Mouse (Mus musculus) ovary, postnatal 14 days (tissue): Measurements from ENCODE around the gene Slc15a4.

Experiments
- DNase-seq: peaks from one replicate; pipeline ENCODE4 v3.0.0; 2022; ENCODE audit warnings: low spot score

Gene Slc15a4

DNA sequence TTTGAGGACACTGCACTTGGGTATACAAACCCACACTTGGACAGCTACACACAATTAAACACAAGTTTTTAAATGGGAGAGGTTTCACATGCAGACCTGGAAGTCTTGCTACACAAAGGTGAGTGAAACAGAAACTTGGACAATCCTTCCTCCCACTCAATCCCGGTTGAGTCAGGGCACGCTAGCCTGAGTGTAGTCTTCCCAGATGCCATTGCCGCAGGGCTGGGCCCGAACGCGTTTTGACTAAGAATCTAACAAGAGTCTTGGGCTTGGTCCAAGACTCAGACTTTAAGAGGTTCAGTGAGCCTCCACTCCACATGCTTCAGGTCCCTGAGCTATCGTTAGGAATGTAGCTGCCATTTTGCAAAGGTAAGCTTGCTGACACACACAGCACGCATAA, 12.3 kb downstream of the Slc15a4 start:
- no peak for DNase-seq

DNA sequence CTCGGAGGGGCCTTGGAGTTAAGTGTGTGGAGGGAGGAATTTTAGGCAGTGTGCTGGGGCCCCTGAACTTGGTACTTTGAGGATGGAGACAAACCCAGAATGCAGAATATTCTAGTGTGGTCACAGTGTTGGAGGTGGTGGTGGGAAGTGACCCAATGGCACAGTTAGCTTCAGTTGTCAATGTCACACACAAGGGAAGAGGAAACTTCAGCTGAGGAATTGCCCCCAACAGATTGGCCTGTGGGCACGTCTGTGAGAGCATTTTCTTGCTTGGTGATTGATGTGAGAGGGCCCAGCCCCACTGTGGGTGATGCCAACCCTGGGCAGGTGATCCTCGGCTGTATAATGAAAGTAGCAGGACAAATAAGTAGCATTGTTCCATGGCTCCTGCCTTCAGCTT, 13.9 kb downstream of the Slc15a4 start:
- DNase-seq: no peak

DNA sequence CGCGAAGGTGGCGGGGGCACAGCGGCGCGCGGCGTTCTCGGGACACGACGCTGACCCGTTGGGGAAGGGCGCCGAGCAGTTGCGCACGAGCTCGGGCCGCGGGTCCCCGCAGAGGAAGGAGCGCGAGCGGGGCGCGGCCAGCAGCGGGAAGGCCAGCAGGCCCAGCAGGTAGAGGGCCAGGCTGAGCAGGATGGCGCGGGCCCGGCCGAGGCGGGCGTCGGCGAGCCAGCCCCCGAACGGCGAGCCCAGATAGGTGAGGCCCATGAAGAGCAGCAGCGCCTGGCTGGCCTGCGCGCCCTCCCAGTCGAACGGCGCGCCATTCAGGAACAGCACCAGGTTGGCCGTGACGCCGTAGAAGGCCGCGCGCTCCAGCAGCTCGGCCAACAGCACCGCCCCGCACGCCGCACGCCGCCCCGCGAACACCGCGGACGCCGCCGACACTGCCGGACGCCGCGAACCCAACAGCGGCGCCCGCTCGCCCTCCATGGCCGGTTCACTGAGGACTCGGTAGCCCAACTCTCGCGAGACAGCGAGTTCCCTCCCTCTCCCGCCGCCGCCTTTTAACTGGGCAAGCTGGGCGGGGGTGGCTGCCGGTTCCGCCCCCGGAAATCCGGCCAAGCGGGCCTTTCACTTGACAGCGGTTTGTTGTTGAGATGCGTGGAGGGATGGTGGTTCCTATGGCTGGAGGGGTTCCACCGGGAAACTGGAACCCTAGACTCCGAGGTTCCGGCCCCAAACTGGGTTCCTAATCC, 15.6 kb downstream of the Slc15a4 start:
- DNase-seq: peak; percentile 97

DNA sequence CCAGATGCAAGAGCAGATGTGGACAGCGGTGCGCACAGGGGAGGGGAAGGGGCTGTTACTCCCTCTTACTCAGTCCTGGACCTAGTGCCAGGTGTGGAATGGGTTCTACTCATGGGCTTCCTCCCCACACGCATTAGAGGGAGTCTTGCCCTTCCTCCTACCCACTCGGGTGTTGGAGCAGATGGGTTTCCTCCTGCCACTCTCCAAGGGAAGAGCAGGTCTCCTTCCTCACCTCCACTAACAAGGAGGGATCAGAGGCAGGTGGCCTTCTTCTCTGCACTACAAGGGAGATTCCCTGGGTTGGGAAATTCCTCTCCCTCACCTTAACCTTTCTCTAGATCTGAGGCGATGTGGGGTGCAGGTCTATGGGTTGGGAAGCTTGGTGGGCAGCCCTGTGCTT, 16.5 kb downstream of the Slc15a4 start:
- DNase-seq: no peak

DNA sequence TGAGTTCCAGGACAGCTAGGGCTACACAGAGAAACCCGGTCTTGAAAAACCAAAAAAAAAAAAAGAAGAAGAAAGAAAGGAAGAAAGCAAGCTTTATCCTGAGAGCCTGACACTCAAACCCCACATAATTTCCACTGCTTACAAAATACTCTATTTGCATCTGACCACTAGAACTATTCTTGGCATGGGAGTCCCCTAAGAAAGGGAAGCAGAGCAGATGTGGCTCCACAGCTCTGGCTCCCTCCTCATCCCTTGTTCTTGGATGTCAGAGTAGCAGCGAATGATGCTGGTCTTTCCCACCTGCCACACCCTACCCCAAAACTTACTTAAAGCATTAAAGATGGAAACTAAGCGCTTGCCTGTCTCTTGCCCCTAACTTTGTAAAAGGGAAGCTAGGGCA, 17.2 kb downstream of the Slc15a4 start:
- DNase-seq: no peak

DNA sequence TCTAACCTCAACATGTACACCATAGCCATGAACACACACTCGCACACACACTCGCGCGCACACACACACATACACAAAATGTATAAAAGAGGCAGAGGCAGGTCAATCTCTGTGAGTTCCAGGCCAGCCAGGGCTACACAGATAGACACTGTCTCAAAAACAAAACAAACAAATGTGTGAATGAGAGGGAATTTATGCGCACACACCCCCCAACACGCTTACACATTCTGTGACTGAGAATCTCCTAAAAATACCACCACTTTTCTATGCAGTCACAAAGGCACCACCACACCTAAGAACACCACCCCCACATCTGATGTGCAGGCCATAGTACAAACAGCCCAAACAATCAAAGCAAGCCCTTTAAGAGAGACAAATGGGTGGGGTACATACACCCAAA, 20.3 kb downstream of the Slc15a4 start:
- no peak for DNase-seq

DNA sequence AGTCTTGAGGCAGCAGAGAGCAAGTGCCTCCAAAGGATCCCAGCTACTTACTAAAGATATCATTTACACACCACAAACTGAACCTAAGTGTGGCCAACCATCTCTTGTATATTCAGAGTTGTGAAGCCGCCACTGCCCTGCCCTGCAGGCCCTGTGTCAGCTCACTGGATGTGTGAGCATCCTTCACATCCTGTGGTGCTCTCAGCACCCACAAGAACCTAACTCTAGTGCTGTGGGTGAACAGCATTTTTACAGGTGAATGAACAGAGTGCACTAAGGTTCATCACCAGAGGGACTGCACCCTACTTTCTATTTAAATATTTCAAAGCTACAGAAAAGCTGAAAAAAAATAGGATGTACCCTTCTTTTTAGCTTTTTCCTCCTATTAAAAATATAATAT, 20.8 kb downstream of the Slc15a4 start:
- DNase-seq: no peak

DNA sequence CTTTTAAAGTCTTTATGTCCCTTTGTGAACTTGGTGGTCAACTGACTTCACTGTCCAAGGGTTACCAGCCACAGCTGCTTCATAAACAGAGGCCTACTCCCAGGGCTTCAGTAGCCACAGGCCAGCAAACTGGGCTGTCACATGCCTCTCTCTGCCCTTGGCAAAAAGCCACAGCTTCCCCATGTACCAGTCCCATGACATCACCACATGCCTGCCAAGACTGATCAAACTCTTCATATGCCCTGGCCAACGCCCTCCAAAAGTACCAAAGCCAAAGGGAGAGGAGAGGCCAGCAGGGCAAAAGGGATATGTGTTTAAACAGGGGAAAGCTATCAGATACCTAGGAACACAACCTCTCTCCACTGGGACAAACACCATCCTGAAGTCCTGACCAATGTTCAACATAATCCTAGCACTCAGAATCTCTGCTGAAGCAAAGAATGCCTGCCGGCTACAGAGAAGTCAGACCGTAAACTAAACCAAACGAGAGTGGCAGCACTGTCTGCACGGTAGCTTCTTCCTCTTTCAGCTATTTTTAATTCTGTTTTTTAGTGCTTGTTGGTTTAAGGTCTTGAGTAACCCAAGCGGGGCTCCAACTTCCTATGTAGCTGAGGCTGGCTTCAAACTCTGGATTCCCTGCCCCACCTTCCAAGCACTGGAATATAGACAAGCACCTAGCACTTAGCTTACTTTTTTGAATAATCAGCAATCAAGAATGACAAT, 21.7 kb downstream of the Slc15a4 start:
- DNase-seq: no peak

DNA sequence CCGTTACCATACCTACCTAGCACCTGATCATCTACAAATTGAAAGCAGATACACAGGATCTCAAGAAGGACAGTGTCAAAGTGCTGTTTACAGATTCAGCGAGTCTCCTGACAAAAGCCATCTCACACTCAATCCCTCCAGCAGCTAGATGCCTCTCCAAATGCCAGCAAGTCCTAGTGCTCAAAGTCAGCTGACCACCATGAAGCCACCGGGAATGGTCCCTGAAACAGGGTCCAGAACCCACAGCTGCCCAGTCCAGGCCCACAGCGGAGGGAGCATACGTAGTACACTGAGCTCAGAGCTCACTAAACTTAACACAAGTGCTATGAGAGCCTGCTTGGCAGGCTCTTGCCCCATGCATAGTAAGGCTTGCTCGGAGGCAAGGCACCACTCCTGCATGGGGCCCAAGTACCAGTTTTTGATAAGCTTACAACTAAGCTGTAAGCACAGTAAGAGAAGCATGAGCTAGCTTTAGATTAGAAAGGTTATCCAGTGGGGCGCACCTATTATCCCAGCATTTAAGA, 23.4 kb downstream of the Slc15a4 start:
- DNase-seq: no peak

DNA sequence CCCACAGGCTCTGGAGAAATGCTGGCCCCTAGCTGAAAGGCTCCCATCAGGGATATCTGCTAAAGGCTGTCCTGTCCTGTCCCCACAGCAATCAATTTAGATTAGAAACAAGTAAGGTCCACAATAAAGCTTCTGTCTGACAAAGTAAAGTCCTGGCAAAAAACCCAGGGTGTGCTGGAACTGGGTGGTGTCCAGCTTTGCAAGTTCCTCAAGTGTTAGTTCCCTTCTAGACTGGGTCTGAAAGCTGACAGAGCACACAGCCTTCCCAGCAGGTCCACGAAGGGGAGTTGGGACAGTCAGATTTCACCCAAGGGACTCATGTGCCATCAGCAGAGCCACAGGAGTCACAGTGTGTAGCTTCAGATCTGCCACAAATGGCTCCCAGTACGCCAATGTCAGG, 25.2 kb downstream of the Slc15a4 start:
- DNase-seq: no peak

DNA sequence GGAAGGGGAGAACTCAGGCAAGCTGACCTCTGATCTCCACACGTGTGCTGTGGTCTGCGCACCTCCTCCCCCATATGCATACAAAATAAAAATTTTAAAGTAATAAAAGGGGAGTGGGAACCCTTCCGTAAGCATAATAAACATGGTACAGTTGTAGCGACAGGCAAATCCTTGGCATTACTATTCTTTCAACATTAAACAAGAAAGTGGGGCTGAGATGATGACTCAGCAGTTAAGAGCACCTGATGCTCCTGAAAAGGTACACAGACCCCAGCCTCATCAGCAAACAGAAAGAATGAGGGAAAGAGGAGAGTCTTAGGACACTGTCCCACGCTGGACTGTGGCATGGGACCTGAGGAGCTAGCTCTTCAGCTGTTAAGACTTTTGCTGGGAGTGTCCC, 29.7 kb downstream of the Slc15a4 start:
- no peak for DNase-seq

DNA sequence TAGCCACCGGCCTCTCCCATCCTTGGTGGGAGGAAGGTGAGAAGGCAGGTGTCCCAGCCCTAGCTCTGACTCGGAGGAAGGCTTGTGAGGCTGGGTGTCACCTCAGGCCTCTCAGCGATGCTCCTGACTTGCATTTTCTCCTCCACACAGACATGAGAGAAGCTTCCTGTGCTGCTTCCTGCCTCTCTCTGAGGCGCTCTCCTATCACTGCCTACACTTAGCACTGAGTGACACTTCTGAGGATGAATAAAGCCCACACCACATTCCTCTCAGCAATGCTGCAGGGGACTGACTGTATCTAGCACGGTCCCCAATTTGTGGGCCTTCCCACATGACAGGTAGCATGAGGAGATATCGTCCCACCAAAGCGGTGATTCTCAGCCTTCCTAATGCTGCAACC, 35.8 kb downstream of the Slc15a4 start:
- DNase-seq: no peak

DNA sequence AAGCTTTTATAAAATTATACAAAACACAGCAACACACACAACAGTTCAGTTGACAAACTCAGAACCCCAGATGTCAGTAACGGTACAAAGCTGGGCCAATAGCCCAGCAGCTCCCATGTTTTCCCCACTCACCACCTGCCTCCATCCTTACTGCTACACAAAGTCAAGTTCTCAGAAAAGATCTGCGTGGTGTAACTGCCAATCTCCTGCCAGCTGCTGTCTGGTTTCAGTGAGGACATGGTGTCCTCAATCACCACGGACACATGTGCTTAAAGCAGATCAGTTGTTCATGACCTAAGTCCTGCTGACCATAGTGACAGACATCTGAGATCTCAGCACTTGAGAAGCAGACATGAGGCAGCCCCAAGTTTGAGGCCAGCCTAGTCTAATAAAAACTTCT, 37.0 kb downstream of the Slc15a4 start:
- no peak for DNase-seq

DNA sequence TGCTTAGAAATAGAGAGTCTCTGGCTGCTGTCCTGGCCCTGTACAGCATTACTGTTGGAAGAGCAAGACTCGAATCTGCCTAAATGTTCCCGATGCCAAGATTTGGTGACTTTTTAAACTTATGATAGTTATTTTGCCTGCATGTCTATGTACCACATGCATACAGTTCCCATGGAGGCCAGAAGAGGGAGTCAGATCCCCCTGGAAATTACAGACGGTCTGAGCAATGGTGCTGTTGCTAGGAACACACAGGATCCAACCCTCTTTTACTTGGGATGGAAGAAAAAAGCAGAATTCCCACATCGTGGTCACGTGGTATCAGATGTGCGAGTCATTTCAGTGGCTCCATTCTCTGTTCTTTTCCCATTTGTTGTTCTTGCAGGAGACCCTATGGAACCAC, 39.8 kb downstream of the Slc15a4 start:
- no peak for DNase-seq

DNA sequence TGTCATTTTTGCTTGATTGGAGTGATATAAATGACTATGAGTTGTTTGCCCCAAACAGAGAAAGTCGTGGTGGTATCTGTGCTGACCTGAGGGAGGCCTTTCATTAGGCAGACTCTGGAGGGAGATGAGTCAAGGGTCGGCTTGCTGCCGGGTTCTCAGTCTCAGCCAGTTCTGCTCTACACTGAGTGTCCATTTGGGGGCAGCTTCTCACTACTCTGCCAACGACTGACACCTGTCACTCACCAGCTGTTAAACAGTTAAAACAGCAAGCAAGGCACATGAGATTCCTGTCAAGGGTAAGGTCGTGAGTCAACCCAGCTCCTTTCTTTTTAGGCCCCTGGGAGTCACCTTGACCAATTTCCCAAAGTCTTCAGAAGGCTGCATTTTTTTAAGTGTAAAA, 40.3 kb downstream of the Slc15a4 start:
- no peak for DNase-seq

DNA sequence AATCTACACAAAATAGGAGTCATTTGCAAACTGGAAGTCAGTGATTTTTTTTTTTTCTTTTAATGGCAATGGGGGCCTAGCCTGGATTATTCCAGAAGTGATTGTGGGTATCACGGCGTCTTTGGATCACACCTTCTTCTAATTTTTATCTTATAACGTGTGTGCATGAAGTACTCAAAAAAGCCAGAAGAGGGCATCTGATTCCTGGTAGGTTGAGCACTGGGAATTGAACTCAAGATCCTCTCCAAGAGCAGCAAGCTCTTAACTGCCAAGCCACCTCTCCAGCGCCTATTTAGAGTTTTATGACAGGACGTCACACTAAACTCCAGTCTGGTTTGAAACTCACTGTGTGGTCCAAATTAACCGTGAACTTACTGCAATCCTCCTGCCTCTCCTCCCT, 44.8 kb downstream of the Slc15a4 start:
- DNase-seq: no peak

DNA sequence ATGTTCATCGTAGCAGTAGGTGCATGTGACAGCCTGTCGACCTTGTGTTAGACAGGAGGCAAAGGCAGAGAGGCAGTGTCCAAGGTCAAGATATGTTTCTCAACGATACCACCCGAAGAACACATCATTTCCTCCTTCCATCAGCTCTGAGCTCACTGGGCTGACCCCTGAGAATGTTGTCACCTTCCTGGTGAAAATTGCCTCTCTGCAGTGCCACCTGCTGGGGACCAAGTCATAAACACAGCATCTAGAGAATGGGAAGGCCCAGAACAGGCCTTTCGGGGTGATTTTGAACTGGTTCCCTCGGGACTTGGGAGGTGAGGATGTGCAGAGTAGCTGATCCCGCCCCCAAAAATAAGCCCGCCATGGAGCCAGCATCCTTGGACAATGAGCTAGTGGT, 49.0 kb downstream of the Slc15a4 start:
- DNase-seq: no peak

DNA sequence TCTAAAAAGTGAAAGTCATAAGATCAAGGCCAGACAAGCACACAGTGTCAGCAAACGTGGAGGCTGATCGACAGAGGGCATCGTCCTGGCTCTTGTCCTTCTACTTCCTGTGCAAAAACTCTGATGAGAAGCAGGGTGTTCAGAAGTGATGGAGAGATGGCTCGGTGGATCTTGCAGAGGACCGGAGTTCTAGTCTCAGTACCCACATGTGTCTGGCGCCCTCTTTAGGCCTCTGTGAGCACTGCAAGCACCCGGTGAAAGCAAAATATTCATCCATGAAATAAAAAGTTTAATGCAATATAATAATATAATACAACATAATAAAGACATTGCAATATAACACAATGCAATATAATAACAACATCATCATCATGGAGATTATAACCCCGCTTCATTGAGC, 55.3 kb downstream of the Slc15a4 start:
- no peak for DNase-seq

DNA sequence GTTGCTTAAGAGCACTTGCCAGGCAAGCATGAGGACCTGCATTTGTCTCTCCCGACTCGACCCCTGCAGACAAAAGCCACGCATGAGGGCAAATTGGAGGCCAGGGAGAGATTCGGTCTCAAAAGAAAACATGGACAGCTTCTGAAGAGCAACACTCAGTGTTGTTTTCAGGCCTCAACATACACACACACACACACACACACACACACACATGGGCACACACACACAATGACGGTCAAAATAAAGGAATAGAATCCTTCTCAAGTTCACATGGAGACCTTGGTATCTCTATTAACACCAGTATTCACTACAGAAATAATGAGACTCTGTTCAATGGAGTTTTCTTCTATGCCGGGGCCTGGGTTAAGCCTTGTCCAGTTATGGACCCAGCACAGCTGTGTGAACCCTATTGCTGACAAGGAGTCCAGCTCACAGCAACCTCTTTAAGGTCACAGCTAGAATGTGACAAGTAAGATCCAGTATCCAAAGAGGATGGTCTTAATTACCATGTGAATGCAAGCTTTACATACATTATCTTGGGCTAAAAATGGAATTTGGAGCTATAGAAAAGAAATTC, 65.4 kb downstream of the Slc15a4 start:
- no peak for DNase-seq

DNA sequence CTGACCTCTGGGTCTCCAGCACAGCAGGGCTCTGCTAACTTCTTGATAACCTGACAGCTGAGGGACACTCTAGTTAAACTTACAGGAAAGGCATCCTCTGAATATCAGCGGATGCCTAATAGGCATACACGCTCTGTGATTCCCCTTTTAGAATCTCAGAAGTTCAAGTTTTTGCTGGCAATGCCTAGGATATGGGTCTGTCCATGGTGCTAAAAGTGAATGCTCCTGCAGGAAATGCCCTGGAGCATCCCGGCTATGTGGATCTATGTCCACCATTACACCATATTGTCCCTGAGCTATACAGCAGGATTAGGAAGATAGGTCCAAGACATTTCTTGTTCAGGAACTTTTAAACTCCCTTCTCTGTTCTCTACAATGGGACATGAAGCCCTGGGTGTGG, 71.6 kb downstream of the Slc15a4 start:
- DNase-seq: no peak

DNA sequence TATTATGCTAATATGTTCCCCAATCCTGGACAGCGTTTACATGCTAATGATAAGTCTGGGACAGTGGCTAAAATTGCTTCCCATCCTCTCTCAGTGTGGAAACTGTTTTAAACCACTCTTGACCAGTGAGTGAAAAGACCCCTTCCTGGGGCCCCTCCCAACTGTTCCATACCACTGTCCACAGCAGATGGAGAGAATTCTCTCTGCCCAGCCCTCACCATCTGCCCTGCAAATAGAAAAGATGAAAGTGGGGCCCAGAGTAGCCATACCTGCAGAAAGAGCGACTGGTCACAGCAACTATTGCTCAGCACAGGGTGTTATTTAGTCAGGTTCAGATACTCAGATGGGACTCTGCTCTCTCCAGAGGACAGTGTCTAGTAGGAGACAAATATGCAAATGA, 84.6 kb downstream of the Slc15a4 start:
- no peak for DNase-seq

DNA sequence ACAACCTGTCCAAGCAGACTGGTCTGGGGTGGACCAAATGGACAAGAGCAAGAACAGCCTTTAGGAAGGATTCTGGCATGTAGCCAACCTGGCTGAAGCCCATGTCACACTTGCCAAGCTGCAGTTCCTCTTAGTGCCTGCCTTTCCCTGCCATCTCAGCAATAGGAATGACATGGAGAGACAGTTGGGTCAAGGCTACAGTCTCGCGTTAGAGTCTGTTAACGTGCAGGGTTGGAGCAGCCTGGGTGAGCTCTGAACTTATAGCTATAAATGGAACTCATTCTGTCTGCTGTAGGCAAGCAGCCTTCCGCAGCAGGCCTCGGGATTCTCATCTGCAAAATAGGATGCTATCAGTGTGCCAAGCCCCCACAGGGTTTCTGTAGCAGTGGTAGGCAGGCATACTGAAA, 86.1 kb downstream of the Slc15a4 start:
- no peak for DNase-seq
